ENCODE assay signal across 8 mouse cellular contexts in the genomic region with DNA sequence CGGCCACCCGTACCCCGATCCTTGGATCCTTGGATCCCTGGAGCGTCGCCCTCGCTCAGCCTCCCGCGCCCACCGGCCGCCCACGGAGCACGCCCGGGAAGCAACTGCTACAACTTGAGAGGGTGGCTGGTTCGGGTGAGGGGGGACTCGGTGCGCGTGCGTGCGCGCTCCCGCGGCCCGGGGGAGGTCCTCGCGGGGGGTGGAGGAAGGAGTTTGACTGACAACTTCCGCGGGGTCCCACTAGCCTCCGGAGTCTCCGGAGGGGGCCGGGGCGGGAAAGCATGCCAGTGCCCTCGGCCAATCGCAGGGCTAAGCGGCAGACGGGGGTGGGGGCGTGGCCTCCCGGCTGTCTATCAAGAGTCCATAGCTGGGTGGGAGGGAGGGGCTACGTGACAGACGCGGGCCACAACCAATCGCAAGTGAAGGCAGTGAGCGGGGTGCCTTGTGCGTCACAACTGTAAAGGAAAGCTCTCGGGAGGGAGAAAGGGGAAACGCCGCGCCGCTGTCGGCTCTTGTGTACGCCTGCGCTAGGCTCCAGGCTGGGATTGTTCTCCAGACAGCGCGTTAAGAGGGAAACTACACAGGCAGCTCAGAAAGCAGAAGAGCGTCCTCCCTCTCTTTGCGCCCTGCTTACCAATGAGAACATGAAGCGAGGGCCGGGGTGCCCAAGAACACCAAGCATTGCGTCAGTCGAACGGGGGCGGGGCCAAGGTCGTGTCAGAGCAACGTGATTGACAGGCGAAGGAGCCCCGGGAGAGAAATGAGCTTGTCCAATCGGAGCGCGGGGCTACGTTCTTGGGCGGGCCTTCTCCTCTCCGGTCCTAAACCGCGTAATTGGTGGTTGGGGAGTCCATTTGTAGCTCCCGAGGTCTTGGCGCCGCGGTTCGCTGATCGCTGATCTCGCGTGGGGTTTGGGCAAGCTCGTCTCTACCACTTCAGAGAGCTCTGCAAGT. TPM values are rescaled to one million over a fixed set of nuclear protein-coding genes. Genes with fewer than 3 reads are reported as not detected.
A peak's percentile ranks its signal among the peaks of the same experiment; 100 is the strongest.
DNase-seq lines count a peak whose midpoint lies in the region; ATAC-seq and TF ChIP-seq lines count a peak whose summit lies in the region.

No protein-coding gene starts in this region.

- peak; percentile 87 for ATAC-seq in frontal cortex, adult (ENCODE audit: low TSS enrichment)
- ATAC-seq in lung, postnatal 0 days = peak; percentile 96

- H3K27me3 ChIP-seq in hindbrain, embryonic 10.5 days (ENCODE audit: insufficient read depth, poor library complexity, severe bottlenecking) = no peaks in the 10 kb centered on the region; the same call in 1 of the 2 replicates
- no peaks in the 10 kb centered on the region for H3K27me3 ChIP-seq in lung, postnatal 0 days (replicated peaks; ENCODE audit: insufficient read depth, low read length)

- peak; percentile 99 for DNase-seq in MN1 (ENCODE audit: low spot score)
- peak; percentile 99 for DNase-seq in cerebellum, adult 9-10 months
- peak; percentile 99 for DNase-seq in hindbrain, embryonic 10.5 days (ENCODE audit: low spot score)
- peak; percentile 100 for DNase-seq in layer of hippocampus, adult 9-11 months
- peak; percentile 100 for DNase-seq in lung, postnatal 0 days (ENCODE audit: low spot score)
- DNase-seq in ovary, postnatal 14 days (ENCODE audit: low spot score) = peak; percentile 98
- peak; percentile 100 for DNase-seq in thymus, postnatal 14 days

- under 1% methylated on average over 82 of the region's 82 CpGs for WGBS in hindbrain, embryonic 10.5 days
- WGBS in lung, postnatal 0 days = under 1% methylated on average over 60 of the region's 82 CpGs

- TF ChIP-seq CTCF in lung, postnatal 0 days (IDR thresholded peaks at IDR 0.05) = no peak

- peak overlapping the region; percentile 96 for H3K27ac ChIP-seq in hindbrain, embryonic 10.5 days
- peak overlapping the region; percentile 100 for H3K27ac ChIP-seq in lung, postnatal 0 days (ENCODE audit: low read length)

- peak overlapping the region; percentile 70 for H3K4me2 ChIP-seq in lung, postnatal 0 days (replicated peaks; ENCODE audit: low read depth, low read length)

- H3K9me3 ChIP-seq in hindbrain, embryonic 10.5 days = no peaks in the 10 kb centered on the region
- no peaks in the 10 kb centered on the region for H3K9me3 ChIP-seq in lung, postnatal 0 days (ENCODE audit: low read length)

- H3K4me1 ChIP-seq in hindbrain, embryonic 10.5 days (replicated peaks) = peaks cover 14% of the 10 kb centered on the region
- no peaks in the 10 kb centered on the region for H3K4me1 ChIP-seq in lung, postnatal 0 days (ENCODE audit: insufficient read depth, low read depth, low read length)

- no peaks in the 10 kb centered on the region for H3K36me3 ChIP-seq in hindbrain, embryonic 10.5 days
- H3K36me3 ChIP-seq in lung, postnatal 0 days (ENCODE audit: insufficient read depth, low read length) = no peaks in the 10 kb centered on the region

- H3K4me3 ChIP-seq in hindbrain, embryonic 10.5 days = peak overlapping the region; percentile 77
- H3K4me3 ChIP-seq in lung, postnatal 0 days (ENCODE audit: low read depth, low read length) = peak overlapping the region; percentile 94

- peak overlapping the region; percentile 92 for H3K9ac ChIP-seq in lung, postnatal 0 days (replicated peaks; ENCODE audit: low read depth)

- no peak; the same call in 1 of the 2 replicates for TF ChIP-seq EP300 in lung, postnatal 0 days (IDR thresholded peaks at IDR 0.05)

RNA-seq across cellular contexts. Expression of a gene that starts 5.9 kb away (rescaled TPM):
- polyA plus RNA-seq in hindbrain, embryonic 10.5 days (2016; fragmentation: Nextera tagmentation; extraction: Ambion mirVana) = 8.0 and 12.4 TPM in 2 replicates
- 51.5 and 56.0 TPM in 2 replicates for polyA plus RNA-seq in lung, postnatal 0 days (2015; fragmentation: Nextera tagmentation; extraction: Ambion mirVana)

Comparison
In these comparisons a context has a peak if more than half of its experiments do, and no peak if none do; other contexts are left out.
1. Peak in every context shown above with its lines: DNase-seq, ATAC-seq, H3K4me3 ChIP-seq and H3K27ac ChIP-seq.